Mouse (Mus musculus): ENCODE data around the gene Ston1.

DNA sequence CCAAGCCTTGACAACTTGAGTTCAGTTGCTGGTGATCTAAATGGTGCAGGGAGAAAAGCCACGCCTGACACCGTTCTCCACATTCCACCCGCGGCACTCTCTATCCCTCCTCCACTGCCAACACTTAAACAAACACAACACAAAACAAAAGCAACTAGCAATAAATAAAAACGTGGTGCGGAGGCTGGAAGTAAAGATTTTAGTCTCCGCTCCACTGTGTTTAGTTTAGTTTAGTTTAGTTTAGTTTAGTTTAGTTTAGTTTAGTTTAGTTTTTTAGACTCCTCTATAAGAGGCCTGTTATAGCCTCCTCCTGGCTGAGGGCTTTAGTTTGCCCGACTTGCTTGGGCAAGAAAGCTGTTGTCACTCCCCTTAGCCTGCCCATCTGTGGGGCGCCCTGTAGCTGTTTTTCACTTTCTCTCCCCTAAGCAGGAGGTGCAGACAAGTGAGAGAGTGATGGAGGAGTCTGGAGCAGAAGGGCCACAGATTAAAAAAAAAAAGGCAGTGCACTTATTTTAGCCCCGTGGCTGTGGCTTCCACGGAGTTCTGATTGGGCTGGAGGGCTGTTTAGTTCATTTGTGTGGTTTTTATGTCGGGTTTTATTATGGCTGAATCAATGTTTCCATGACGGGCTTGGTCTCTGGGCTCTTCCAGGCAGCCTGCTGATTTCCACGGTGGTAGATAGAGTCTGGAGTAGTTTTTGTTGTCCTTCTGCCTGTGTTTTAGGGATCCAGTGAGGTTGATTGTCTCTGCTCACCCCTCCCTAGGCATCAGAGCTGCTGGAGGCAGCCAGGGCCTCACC, 1.3 kb downstream of the Ston1 start:
- TF ChIP-seq POLR2A (IDR thresholded peaks at IDR 0.05; ENCODE audit: borderline replicate concordance, extremely low read depth, low read depth, low read length) (no peak; the same call in 1 of the 2 replicates), CTCF (IDR thresholded peaks at IDR 0.05; ENCODE audit: insufficient read depth, low read length) (no peak)

Data from lung, adult 2 months (tissue).